Mouse (Mus musculus) neural tube, embryonic 13.5 days (tissue): ENCODE data around the gene Kcnh8. TPM values are rescaled to one million over a fixed set of nuclear protein-coding genes. Genes with fewer than 3 reads are reported as not detected.

ENCODE experiments used
- ATAC-seq: fragments of 200-750 bp; cut with Nextera tagmentation; 2 replicates; pipeline ENCODE4 v1.8.0; 2017; ENCODE audit warnings: low read depth, mild to moderate bottlenecking, moderate TSS enrichment, moderate library complexity
- H3K27ac ChIP-seq: fragments of 300-500 bp; sonication (generic); replicated peaks from 2 replicates; pipeline ENCODE4 v1.5.1; 2015; ENCODE audit warnings: moderate library complexity, mild to moderate bottlenecking, inconsistent platforms
- H3K27me3 ChIP-seq: fragments of 300-500 bp; sonication (generic); 2 replicates; pipeline ENCODE4 v1.6.1; 2015; ENCODE audit warnings: mild to moderate bottlenecking, inconsistent platforms
- H3K36me3 ChIP-seq: fragments of 300-500 bp; sonication (generic); 2 replicates; pipeline ENCODE4 v1.6.1; 2015; ENCODE audit warnings: mild to moderate bottlenecking, inconsistent platforms
- H3K4me1 ChIP-seq: fragments of 300-500 bp; sonication (generic); replicated peaks from 2 replicates; pipeline ENCODE4 v1.6.1; 2015; ENCODE audit warnings: inconsistent platforms
- H3K4me2 ChIP-seq: fragments of 300-500 bp; sonication (generic); 2 replicates; pipeline ENCODE4 v1.6.1; 2015; ENCODE audit warnings: inconsistent platforms, mild to moderate bottlenecking, moderate library complexity
- H3K4me3 ChIP-seq: fragments of 300-500 bp; sonication (generic); 2 replicates; pipeline ENCODE4 v1.5.1; 2015; ENCODE audit warnings: mild to moderate bottlenecking, inconsistent platforms
- H3K9ac ChIP-seq: fragments of 300-500 bp; sonication (generic); 2 replicates; pipeline ENCODE4 v1.6.1; 2015; ENCODE audit warnings: moderate library complexity, mild to moderate bottlenecking, inconsistent platforms
- H3K9me3 ChIP-seq: fragments of 300-500 bp; sonication (generic); 2 replicates; pipeline ENCODE4 v1.6.1; 2016; ENCODE audit warnings: inconsistent platforms
- WGBS: fragments of 180-500 bp; shearing (Covaris S2); methylation state at CpG from one replicate; pipeline ENCODE4 v1.1.7; 2015; 5-methylcytosine and 5-hydroxymethylcytosine counted together
- polyA plus RNA-seq: library from polyadenylated mRNA; unstranded; fragments of >200 nt; fragmentation: Nextera tagmentation; extraction: Ambion mirVana; gene quantifications from 2 replicates; pipeline ENCODE4 v1.2.1, GENCODE M21; 2015

Gene Kcnh8
- polyA plus RNA-seq, 1 experiment from 2014 or later = 4.8 TPM

DNA sequence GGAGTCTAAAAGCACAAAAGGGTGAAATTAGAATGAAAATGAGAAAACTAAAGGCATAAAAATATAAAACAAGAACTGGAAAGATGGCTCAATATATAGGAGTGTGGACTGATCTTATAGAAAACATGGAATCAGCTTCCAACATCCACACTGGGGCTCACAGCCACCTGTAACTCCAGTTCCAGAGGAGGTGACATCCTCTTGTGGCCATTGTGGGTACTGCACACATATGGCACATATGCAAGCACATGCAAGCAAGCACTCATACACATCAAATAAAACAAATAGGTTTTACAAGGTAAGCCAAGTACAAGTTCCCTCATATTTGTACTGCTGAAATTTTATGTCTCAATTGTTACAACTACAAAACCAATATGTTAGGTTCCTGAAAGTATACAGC lies 46.7 kb downstream of the Kcnh8 start:
- no peak for ATAC-seq
- H3K27ac ChIP-seq = no peak overlapping the region
- no peak overlapping the region for H3K4me2 ChIP-seq

DNA sequence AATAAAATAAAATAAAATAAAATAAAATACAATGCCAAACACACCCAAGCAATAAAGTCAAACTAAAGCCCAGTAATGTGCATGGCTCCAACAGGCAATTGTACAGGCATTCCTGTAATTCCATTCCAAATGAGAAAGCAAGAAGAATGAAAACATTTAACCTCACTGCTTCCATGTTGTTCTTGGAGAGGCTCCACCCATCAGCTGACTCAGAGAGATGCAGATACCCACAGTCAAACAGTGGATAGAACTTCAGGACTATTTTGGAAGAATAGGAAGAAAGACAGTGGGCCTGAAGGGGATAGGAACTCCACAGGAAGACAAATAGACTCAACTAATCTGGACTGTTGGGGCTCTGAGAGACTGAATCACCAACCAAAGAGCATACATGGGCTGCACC lies 89.5 kb downstream of the Kcnh8 start:
- no peak overlapping the region for H3K4me3 ChIP-seq
- no peak overlapping the region for H3K9ac ChIP-seq
- no peak overlapping the region for H3K4me2 ChIP-seq
- no peak overlapping the region for H3K27ac ChIP-seq
- no peaks in the 10 kb centered on the region for H3K9me3 ChIP-seq
- H3K36me3 ChIP-seq = no peaks in the 10 kb centered on the region
- ATAC-seq = no peak
- no peaks in the 10 kb centered on the region for H3K27me3 ChIP-seq
- H3K4me1 ChIP-seq = no peaks in the 10 kb centered on the region

More for the DNA sequence above, 46.7 kb downstream of the Kcnh8 start:
- Histone ChIP-seq H3K4me1 (no peaks in the 10 kb centered on the region), H3K27me3 (no peaks in the 10 kb centered on the region), H3K9ac (no peak overlapping the region), H3K4me3 (no peak overlapping the region), H3K36me3 (no peaks in the 10 kb centered on the region), H3K9me3 (no peaks in the 10 kb centered on the region)

DNA sequence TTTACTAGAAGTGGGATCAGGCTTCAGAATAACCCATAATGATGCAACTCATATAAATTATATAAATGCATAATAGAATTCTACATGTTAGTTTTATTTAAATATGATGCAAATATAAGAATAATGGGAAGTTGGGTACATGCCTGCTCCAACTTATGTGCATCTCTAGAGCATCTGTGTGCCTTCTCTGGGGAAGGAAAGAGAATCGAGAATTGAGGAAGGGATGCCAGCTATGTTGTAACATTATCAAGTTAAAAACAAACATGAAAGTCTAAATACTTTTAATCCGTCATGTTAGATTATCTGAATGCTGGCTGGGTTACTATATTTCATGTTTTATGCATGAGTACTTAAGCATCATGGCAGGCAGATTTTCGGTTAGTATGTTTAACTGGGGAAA lies 99.4 kb downstream of the Kcnh8 start:
- no peaks in the 10 kb centered on the region for H3K27me3 ChIP-seq
- no peaks in the 10 kb centered on the region for H3K36me3 ChIP-seq
- H3K4me1 ChIP-seq = no peaks in the 10 kb centered on the region
- no peak overlapping the region for H3K4me3 ChIP-seq
- H3K9ac ChIP-seq = no peak overlapping the region
- no peak overlapping the region for H3K27ac ChIP-seq
- H3K9me3 ChIP-seq = no peaks in the 10 kb centered on the region
- WGBS = 74% methylated on average over 3 of the region's 3 CpGs
- ATAC-seq = no peak
- no peak overlapping the region for H3K4me2 ChIP-seq

DNA sequence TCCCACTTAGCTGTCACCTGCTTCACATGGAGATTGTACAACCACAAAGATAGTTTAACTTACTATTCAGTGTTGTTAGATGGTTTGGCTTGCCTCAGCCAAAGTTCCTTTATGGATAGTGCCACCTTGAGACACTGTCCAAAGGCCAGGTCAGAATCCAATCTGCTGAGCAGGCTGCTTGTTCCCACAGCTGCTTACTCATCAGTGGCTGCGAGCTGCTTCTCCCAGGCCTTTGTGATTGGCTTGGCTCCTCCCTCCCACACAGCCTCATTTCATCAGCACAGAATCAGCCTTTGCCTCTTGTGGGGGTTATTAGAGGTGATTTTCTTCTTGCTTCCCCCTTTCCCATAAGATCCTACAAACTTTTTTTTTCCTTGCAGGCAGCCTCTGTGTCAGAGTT lies 109.8 kb downstream of the Kcnh8 start:
- Histone ChIP-seq H3K4me2 (no peak overlapping the region), H3K9me3 (no peaks in the 10 kb centered on the region), H3K9ac (no peak overlapping the region), H3K36me3 (no peaks in the 10 kb centered on the region), H3K4me1 (no peaks in the 10 kb centered on the region), H3K4me3 (no peak overlapping the region), H3K27me3 (no peaks in the 10 kb centered on the region), H3K27ac (no peak overlapping the region)
- no peak for ATAC-seq
- 4% methylated on average over 1 of the region's 1 CpGs for WGBS

DNA sequence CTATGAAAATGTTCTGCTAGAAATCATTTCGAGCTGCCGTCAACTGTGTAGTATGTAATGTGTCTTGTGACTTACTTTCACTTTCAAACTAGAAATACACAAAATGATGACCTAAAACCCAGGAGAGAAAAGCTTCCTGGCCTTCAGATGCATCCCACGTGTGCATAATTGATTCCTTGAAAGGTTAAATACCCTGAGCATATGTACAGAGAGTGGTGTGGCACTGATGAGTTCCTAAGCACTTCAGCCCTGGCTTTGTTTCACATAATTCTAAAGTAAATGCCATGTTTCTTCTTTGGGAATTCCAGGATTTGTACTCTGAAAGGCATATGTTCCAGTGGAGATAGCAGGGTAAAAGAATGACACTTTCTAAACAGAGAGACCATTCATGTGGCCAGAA lies 119.7 kb downstream of the Kcnh8 start:
- Histone ChIP-seq H3K36me3 (no peaks in the 10 kb centered on the region), H3K27me3 (no peaks in the 10 kb centered on the region), H3K4me1 (no peaks in the 10 kb centered on the region), H3K9ac (no peak overlapping the region), H3K4me3 (no peak overlapping the region), H3K4me2 (no peak overlapping the region), H3K27ac (no peak overlapping the region), H3K9me3 (no peaks in the 10 kb centered on the region)
- no peak for ATAC-seq
- 74% methylated on average over 3 of the region's 3 CpGs for WGBS

DNA sequence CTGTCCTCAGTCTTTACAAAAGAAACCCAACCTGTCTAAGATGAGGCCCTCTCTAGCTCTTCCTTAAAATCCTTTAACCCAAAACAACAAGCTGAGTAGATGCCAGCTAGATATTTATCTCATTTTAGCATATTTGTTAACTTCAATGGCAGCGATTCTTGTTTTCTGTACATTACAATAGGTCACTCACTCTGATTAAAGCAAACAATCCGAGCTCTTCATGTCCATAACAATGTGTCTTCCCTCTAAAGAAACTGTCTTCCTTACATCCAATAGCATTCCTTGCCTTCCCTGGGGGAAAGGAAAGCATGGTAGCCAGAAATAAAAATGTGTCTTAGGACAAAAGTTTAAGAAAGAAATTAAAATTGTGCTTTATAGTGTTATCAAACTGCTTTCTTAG lies 126.3 kb downstream of the Kcnh8 start:
- no peaks in the 10 kb centered on the region for H3K9me3 ChIP-seq
- no peaks in the 10 kb centered on the region for H3K36me3 ChIP-seq
- no peak for ATAC-seq
- no peak overlapping the region for H3K4me3 ChIP-seq
- 74% methylated on average over 2 of the region's 2 CpGs for whole genome bisulfite sequencing
- no peaks in the 10 kb centered on the region for H3K27me3 ChIP-seq
- no peaks in the 10 kb centered on the region for H3K4me1 ChIP-seq
- no peak overlapping the region for H3K27ac ChIP-seq
- no peak overlapping the region for H3K4me2 ChIP-seq
- H3K9ac ChIP-seq = no peak overlapping the region

DNA sequence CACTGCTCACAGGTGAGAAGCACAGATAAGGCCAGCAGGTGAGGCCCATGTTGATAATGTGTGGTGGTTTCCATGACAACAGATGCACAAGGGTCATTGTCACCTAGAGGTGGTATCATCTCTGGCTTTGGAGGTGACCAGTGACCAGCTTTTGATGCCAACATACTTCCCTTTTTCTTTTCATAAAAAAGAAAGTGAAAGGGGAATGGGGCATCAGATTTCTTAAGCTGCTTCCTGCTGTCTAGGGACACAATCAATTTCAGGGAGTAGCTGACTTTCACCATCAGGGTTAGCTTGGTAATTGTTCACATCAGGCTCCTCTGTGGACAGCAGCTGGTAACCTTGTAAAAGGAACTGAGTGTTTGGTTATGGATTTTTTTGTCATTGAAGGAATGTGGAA lies 135.9 kb downstream of the Kcnh8 start:
- Histone ChIP-seq H3K27me3 (no peaks in the 10 kb centered on the region), H3K4me2 (no peak overlapping the region), H3K27ac (no peak overlapping the region), H3K9me3 (no peaks in the 10 kb centered on the region), H3K9ac (no peak overlapping the region), H3K4me1 (no peaks in the 10 kb centered on the region), H3K4me3 (no peak overlapping the region), H3K36me3 (no peaks in the 10 kb centered on the region)
- no peak for ATAC-seq

DNA sequence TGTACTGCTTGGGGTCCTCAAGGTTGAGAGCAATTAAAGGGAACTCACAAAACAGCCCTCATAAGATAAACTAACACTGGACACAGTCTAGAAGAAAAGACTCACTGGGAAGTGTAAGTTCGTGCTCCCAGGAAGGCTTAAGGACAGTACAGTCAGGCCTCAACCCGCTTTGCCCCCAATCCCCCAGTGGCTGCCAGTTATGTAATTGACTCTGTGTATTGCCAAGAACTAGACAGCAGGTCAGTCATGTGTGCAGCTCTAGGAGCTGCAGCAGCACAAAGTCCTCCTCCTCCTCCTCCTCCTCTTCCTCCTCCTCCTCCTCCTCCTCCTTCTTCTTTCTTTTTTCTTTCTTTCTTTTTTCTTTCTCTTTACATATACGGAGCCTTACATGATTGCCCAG lies 185.6 kb downstream of the Kcnh8 start:
- Histone ChIP-seq H3K4me3 (no peak overlapping the region), H3K4me2 (no peak overlapping the region), H3K27me3 (no peaks in the 10 kb centered on the region), H3K9ac (no peak overlapping the region), H3K4me1 (no peaks in the 10 kb centered on the region), H3K9me3 (no peaks in the 10 kb centered on the region), H3K27ac (no peak overlapping the region), H3K36me3 (no peaks in the 10 kb centered on the region)
- WGBS = 76% methylated on average over 3 of the region's 3 CpGs
- ATAC-seq = no peak

DNA sequence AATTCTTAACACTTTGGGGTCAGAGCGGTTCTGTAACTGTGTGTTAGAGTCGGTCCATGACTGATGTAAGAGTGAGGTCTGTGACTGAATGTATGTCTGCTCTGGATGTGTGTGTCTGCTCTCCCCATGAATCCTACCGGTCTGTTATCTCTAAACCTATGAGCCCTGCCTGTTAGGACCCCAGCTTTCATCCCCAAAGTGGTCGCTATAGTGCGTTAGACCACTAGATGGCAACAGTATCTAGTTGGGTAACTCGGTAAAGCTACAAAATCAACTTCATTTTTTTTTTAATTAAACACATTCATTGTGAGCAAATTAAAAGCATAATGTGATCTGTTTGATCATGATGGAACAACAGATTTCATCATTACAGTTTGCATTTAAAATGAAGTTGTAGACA lies 202.0 kb downstream of the Kcnh8 start:
- Histone ChIP-seq H3K4me2 (no peak overlapping the region), H3K27ac (no peak overlapping the region), H3K4me1 (0 out of 2 replicates have a peak, but pooled peaks cover 4% of the 10 kb centered on the region), H3K4me3 (no peak overlapping the region), H3K36me3 (no peaks in the 10 kb centered on the region), H3K27me3 (no peaks in the 10 kb centered on the region), H3K9ac (no peak overlapping the region), H3K9me3 (no peaks in the 10 kb centered on the region)
- ATAC-seq = no peak
- 66% methylated on average over 6 of the region's 6 CpGs for WGBS

DNA sequence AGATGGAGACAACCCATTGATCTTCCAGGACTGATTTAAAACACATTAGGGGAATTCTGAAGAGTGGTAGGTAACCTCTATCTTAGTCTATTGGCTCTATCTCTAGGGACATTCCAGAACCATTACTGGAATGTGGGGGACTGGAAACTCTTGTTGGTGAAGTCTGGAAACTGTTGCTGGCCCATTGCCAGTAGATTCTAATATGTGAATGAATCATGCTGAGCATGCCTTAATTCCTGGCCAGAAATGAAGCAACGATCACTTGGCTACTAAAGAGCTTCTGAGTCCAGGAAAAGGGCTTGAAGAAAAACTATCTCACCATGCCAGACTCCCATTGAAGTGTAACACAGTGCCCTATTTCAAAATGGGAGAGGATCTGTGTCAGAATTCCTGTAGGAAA lies 208.3 kb downstream of the Kcnh8 start:
- Histone ChIP-seq H3K27me3 (no peaks in the 10 kb centered on the region), H3K9ac (no peak overlapping the region), H3K9me3 (0 out of 2 replicates have a peak, but pooled peaks cover 5% of the 10 kb centered on the region), H3K27ac (no peak overlapping the region), H3K36me3 (no peaks in the 10 kb centered on the region), H3K4me1 (0 out of 2 replicates have a peak, but pooled peaks cover 4% of the 10 kb centered on the region), H3K4me2 (no peak overlapping the region), H3K4me3 (no peak overlapping the region)
- WGBS = 63% methylated on average over 1 of the region's 1 CpGs
- no peak for ATAC-seq

DNA sequence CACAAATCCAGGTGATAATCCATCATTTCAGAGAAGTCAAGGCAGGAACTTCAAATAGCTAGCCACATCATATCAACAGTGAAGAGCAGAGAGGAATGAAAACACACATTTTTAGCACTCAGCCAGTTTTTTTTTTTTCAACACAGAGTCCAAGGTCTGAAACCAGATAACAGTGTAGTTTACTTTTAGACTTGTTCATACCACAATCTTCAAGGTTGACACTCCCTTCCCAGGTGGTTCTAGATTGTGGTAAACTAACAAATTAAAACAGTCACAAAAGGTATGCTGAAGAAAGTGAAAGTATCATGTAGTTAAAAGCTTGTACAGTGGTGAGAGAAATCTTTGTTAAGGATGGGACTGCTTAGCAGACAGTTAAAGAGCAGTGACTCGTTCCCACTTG lies 216.5 kb downstream of the Kcnh8 start:
- Histone ChIP-seq H3K9ac (no peak overlapping the region), H3K4me2 (no peak overlapping the region), H3K4me1 (no peaks in the 10 kb centered on the region), H3K27me3 (no peaks in the 10 kb centered on the region), H3K9me3 (0 out of 2 replicates have a peak, but pooled peaks cover 5% of the 10 kb centered on the region), H3K36me3 (no peaks in the 10 kb centered on the region), H3K4me3 (no peak overlapping the region), H3K27ac (no peak overlapping the region)
- WGBS = 87% methylated on average over 1 of the region's 1 CpGs
- no peak for ATAC-seq

DNA sequence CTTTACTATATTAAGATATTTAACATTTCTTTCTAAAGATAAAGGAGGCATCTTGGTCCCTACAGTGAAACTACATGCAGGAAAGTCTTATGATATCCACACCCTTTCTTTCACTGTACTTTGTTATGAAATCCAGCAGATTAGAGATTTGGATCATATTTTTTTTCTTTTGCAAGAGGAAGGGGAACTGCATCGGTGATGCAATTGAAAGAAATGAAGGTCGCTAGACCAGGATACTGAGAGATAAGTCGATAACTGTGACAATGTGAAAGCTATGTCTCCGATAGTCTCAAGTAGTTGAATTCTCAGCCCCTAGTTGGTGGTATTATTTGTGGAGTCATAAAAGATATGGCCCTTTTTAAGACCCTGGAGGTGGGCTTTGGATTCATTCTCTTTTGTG lies 227.2 kb downstream of the Kcnh8 start:
- WGBS = 95% methylated on average over 4 of the region's 4 CpGs
- no peak for ATAC-seq
- H3K4me2 ChIP-seq = no peak overlapping the region
- no peaks in the 10 kb centered on the region for H3K27me3 ChIP-seq
- no peaks in the 10 kb centered on the region for H3K4me1 ChIP-seq
- H3K4me3 ChIP-seq = no peak overlapping the region
- H3K27ac ChIP-seq = no peak overlapping the region
- no peaks in the 10 kb centered on the region for H3K9me3 ChIP-seq
- no peaks in the 10 kb centered on the region for H3K36me3 ChIP-seq
- H3K9ac ChIP-seq = no peak overlapping the region

DNA sequence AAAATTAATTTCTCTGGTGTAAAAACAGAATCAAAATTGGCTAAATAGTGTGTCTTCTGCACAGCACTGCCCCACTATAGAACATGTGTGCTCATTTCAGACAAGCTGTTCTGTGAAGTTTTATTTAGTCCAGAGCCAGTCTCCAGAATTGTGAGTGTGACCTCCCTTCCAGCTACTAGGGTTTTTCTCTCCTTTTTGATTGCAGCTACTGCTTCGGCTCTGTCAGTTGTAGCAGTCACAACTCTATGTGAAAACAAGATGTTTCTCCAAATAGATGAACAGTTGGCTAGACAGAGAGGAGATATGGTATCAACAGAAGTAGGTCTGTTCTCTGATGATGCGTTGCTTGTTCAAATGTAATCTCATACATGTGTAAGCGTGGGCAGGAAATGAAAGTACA lies 270.7 kb downstream of the Kcnh8 start:
- ATAC-seq = no peak
- whole genome bisulfite sequencing = 89% methylated on average over 3 of the region's 3 CpGs
- Histone ChIP-seq H3K27me3 (no peaks in the 10 kb centered on the region), H3K36me3 (no peaks in the 10 kb centered on the region), H3K4me2 (no peak overlapping the region), H3K4me1 (no peaks in the 10 kb centered on the region), H3K27ac (no peak overlapping the region), H3K9ac (no peak overlapping the region), H3K4me3 (no peak overlapping the region), H3K9me3 (no peaks in the 10 kb centered on the region)

DNA sequence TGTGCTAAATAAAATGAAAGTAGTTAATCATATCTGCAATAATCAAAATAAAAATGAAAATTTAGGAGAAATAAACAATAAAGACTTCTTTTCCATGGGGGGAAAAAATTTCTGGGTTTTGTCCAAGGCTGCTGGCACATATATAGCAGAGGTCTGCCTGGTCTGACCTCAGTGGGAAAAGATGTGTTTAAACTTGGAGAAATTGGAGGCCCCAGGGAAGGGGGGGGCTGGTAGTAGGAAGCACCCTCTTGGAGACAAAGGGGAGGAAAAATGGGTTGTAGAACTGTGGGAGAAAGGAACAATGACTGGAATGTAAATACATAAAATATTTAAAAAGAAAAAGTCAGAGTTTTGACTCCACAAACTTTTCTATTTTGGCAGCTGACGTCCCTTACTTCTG lies 276.5 kb downstream of the Kcnh8 start:
- Histone ChIP-seq H3K4me3 (no peak overlapping the region), H3K4me1 (no peaks in the 10 kb centered on the region), H3K9me3 (no peaks in the 10 kb centered on the region), H3K36me3 (no peaks in the 10 kb centered on the region), H3K9ac (no peak overlapping the region), H3K27me3 (no peaks in the 10 kb centered on the region), H3K27ac (no peak overlapping the region), H3K4me2 (no peak overlapping the region)
- no peak for ATAC-seq
- WGBS = 50% methylated on average over 1 of the region's 1 CpGs
